Mouse (Mus musculus) heart, postnatal 0 days (tissue): ENCODE data around the gene Bicd2.

Experiments used
- CTCF ChIP-seq: IDR thresholded peaks from 2 replicates; pipeline ENCODE4 v1.5.1; 2016; ENCODE audit warnings: antibody characterized with exemption, control low read depth, low read depth
- EP300 ChIP-seq: IDR thresholded peaks from 2 replicates; pipeline ENCODE4 v1.6.1; 2016; ENCODE audit warnings: antibody characterized with exemption, low read depth

DNA sequence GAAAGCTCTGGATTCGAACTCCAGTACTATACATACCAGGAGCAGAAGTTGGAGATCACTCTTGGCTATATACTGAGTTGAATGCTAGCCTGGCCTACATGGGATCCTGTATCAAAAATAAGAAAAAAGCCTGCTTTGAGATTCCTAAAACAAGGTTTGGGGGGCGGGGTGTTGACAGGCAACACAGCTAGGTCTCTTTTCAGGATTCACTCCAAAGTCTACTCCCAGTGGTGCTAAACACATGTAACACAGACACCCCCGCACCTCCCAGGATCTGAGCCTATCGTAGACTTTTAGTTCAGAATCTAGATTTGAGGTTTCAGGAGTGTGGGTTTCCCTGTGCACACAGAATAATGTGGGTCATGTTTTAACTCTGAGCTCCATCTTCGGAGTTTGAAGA lies 18.6 kb upstream of the Bicd2 start:
- TF ChIP-seq EP300 (no peak), CTCF (no peak)
